Mouse (Mus musculus): Measurements from ENCODE around the gene Tsen34. TPM values are rescaled to one million over a fixed set of nuclear protein-coding genes. Genes with fewer than 3 reads are reported as not detected.

Gene Tsen34
- total RNA-seq (2021) = 10 to 100 TPM; 68.0 to 85.6 TPM
- long read RNA-seq, experiment 1, transcript Tsen34-202 (4 exons, 1,319 nt) = minor isoform, 39 of 202 reads
- long read RNA-seq, experiment 1, transcript Tsen34-204 (5 exons, 1,779 nt) = major isoform, 119 of 202 reads
- long read RNA-seq, experiment 1, partial matches to known transcripts = 2 of 202 reads
- long read RNA-seq, experiment 1, other reads (novel, unspliced or antisense) = 40 of 202 reads
- long read RNA-seq, experiment 2, transcript Tsen34-204 (5 exons, 1,779 nt) = major isoform, 75 of 131 reads
- long read RNA-seq, experiment 2, transcript Tsen34-202 (4 exons, 1,319 nt) = minor isoform, 23 of 131 reads
- long read RNA-seq, experiment 2, partial matches to known transcripts = 5 of 131 reads
- long read RNA-seq, experiment 2, other reads (novel, unspliced or antisense) = 28 of 131 reads

- DNase-seq = no peak
- intact Hi-C loops (cut with DNase I) = loop anchor here (2.0 kb wide), 1 partner anchor 48 kb away; the partner anchor contains the start of gene Cnot3
Observed at GRCm38 (mm10) chr7:3692382-3692986, at the start of gene Tsen34. TSS of gene Tsen34 (plus strand) at chr7:3692863.

GRCm38 (mm10) chr7:3643412-3643811 is 49.3 kb upstream of the Tsen34 start:
- DNase-seq = no peak
- intact Hi-C loops (cut with DNase I) = no loop called here

GRCm38 (mm10) chr7:3643843-3644242 is 48.8 kb upstream of the Tsen34 start:
- intact Hi-C loops (cut with DNase I) = loop anchor here (2.0 kb wide), 1 partner anchor 49 kb away; the partner anchor contains the start of genes Mboat7 and Tsen34

GRCm38 (mm10) chr7:3644348-3644671 is 48.4 kb upstream of the Tsen34 start:
- intact Hi-C loops (cut with DNase I) = loop anchor here (2.0 kb wide), 1 partner anchor 48 kb away; the partner anchor contains the start of genes Mboat7 and Tsen34

More at GRCm38 (mm10) chr7:3643843-3644242, 48.8 kb upstream of the Tsen34 start:
- no peak for DNase-seq

GRCm38 (mm10) chr7:3644672-3645487 is 47.8 kb upstream of the Tsen34 start, which contains the start of gene Cnot3:
TSS of gene Cnot3 (plus strand) at chr7:3645268.
- intact Hi-C loops (cut with DNase I) = loop anchor here (2.0 kb wide), 1 partner anchor 48 kb away; the partner anchor contains the start of genes Mboat7 and Tsen34
- DNase-seq = peak; percentile 94 to 95

More at GRCm38 (mm10) chr7:3644348-3644671, 48.4 kb upstream of the Tsen34 start:
- DNase-seq = no peak

- intact Hi-C loops (cut with DNase I) = loop anchor here (2.0 kb wide), 2 partner anchors 17 to 47 kb away; partner anchors contain the start of genes Mboat7 and Tsen34
- DNase-seq = no peak
Observed at GRCm38 (mm10) chr7:3645488-3646025, 47.1 kb upstream of the Tsen34 start.

- intact Hi-C loops (cut with DNase I) = loop anchor here (2.0 kb wide), 1 partner anchor 17 kb away; no protein-coding TSS in a partner anchor
- no peak for DNase-seq
Observed at GRCm38 (mm10) chr7:3646188-3646587, 46.5 kb upstream of the Tsen34 start.

- no peak for DNase-seq
- intact Hi-C loops (cut with DNase I) = loop anchor here (2.0 kb wide), 1 partner anchor 16 kb away; no protein-coding TSS in a partner anchor
Observed at GRCm38 (mm10) chr7:3646641-3647040, 46.0 kb upstream of the Tsen34 start.

GRCm38 (mm10) chr7:3656966-3657365 is 35.7 kb upstream of the Tsen34 start:
- no peak for DNase-seq
- intact Hi-C loops (cut with DNase I) = no loop called here

GRCm38 (mm10) chr7:3658578-3658977 is 34.1 kb upstream of the Tsen34 start:
- no peak for DNase-seq
- intact Hi-C loops (cut with DNase I) = no loop called here

- DNase-seq = peak in 1 of 2 experiments; percentile 23
- intact Hi-C loops (cut with DNase I) = loop anchor here (5.0 to 10.0 kb wide), 2 partner anchors 57 to 480 kb away; no protein-coding TSS in a partner anchor
Observed at GRCm38 (mm10) chr7:3664524-3665214, 28.0 kb upstream of the Tsen34 start.

- peak; percentile 94 to 96 for DNase-seq
- intact Hi-C loops (cut with DNase I) = loop anchor here (5.0 to 10.0 kb wide), 2 partner anchors 58 to 479 kb away; no protein-coding TSS in a partner anchor
Observed at GRCm38 (mm10) chr7:3665215-3666114, 27.2 kb upstream of the Tsen34 start, which contains the start of gene Leng1. TSS of gene Leng1 (minus strand) at chr7:3665840.

- DNase-seq = no peak
- intact Hi-C loops (cut with DNase I) = loop anchor here (5.0 to 10.0 kb wide), 2 partner anchors 60 to 478 kb away; no protein-coding TSS in a partner anchor
Observed at GRCm38 (mm10) chr7:3666921-3667391, 25.7 kb upstream of the Tsen34 start.

GRCm38 (mm10) chr7:3674507-3675227 is 18.0 kb upstream of the Tsen34 start:
- intact Hi-C loops (cut with DNase I) = loop anchor here (2.0 to 5.0 kb wide), 3 partner anchors 16 to 798 kb away; no protein-coding TSS in a partner anchor
- DNase-seq = peak; percentile 84 to 93

GRCm38 (mm10) chr7:3675228-3675548 is 17.5 kb upstream of the Tsen34 start:
- intact Hi-C loops (cut with DNase I) = loop anchor here (2.0 kb wide), 1 partner anchor 16 kb away; no protein-coding TSS in a partner anchor
- no peak for DNase-seq

GRCm38 (mm10) chr7:3676371-3676770 is 16.3 kb upstream of the Tsen34 start:
- intact Hi-C loops (cut with DNase I) = no loop called here
- no peak for DNase-seq

GRCm38 (mm10) chr7:3677342-3677741 is 15.3 kb upstream of the Tsen34 start, which contains the start of gene Tmc4:
TSS of gene Tmc4 (minus strand) at chr7:3677553.
- intact Hi-C loops (cut with DNase I) = no loop called here
- DNase-seq = no peak

Measured in heart, postnatal 14 days (tissue).